Mouse (Mus musculus) neural tube, embryonic 14.5 days (tissue): ENCODE measurements around the gene Cox17. TPM values are rescaled to one million over a fixed set of nuclear protein-coding genes. Genes with fewer than 3 reads are reported as not detected.

Experiments
- ATAC-seq: fragments of 200-750 bp; cut with Nextera tagmentation; 2 replicates; pipeline ENCODE4 v1.8.0; 2017; ENCODE audit warnings: low read depth, mild to moderate bottlenecking, moderate TSS enrichment, moderate library complexity
- H3K27ac ChIP-seq: fragments of 300-500 bp; sonication (generic); 2 replicates; pipeline ENCODE4 v1.5.1; 2014; ENCODE audit warnings: low read depth, mild to moderate bottlenecking, control low read depth, low read length, moderate library complexity, mixed read lengths
- H3K27me3 ChIP-seq: fragments of 300-500 bp; sonication (generic); 2 replicates; pipeline ENCODE4 v1.6.1; 2014; ENCODE audit warnings: low read length; ENCODE audit not compliant: control insufficient read depth, insufficient read depth
- H3K36me3 ChIP-seq: fragments of 300-500 bp; sonication (generic); 2 replicates; pipeline ENCODE4 v1.6.1; 2014; ENCODE audit warnings: low read length, mixed read lengths; ENCODE audit not compliant: control insufficient read depth, insufficient read depth
- H3K4me1 ChIP-seq: fragments of 300-500 bp; sonication (generic); 2 replicates; pipeline ENCODE4 v1.6.1; 2014; ENCODE audit warnings: low read length; ENCODE audit not compliant: control insufficient read depth, insufficient read depth
- H3K4me2 ChIP-seq: fragments of 300-500 bp; sonication (generic); 2 replicates; pipeline ENCODE4 v1.6.1; 2014; ENCODE audit warnings: mild to moderate bottlenecking, low read depth, low read length, control low read depth
- H3K4me3 ChIP-seq: fragments of 300-500 bp; sonication (generic); 2 replicates; pipeline ENCODE4 v1.5.1; 2014; ENCODE audit warnings: low read depth, low read length, control low read depth, mixed read lengths
- H3K9ac ChIP-seq: fragments of 300-500 bp; sonication (generic); replicated peaks from 2 replicates; pipeline ENCODE4 v1.6.1; 2014; ENCODE audit warnings: low read depth, mild to moderate bottlenecking, control low read depth, low read length, mixed read lengths
- H3K9me3 ChIP-seq: fragments of 300-500 bp; sonication (generic); 2 replicates; pipeline ENCODE4 v1.6.1; 2016; ENCODE audit warnings: low read length; ENCODE audit not compliant: control insufficient read depth
- WGBS: fragments of 180-500 bp; shearing (Covaris S2); extraction: QIAGEN DNeasy Blood & Tissue Kit; methylation state at CpG from one replicate; pipeline ENCODE4 v1.1.7; 2014; 5-methylcytosine and 5-hydroxymethylcytosine counted together
- polyA plus RNA-seq: library from polyadenylated mRNA; unstranded; fragments of >200 nt; fragmentation: Nextera tagmentation; extraction: Ambion mirVana; gene quantifications from 2 replicates; pipeline ENCODE4 v1.2.1, GENCODE M21; 2014

Gene Cox17
- polyA plus RNA-seq, result 82.0 and 91.6 TPM in 2 replicates

GRCm38 (mm10) chr16:38346529-38347325, at the start of gene Cox17, which contains the start of gene Gm21987:
Gene Cox17, plus strand, starts transcription at chr16:38346991.
Gene Gm21987, plus strand, starts transcription at chr16:38347040.
- peak; percentile 97 for ATAC-seq
- peak within 1 kb of the TSS; percentile 82 for H3K4me3 ChIP-seq
- H3K27me3 ChIP-seq, result no peaks in the 10 kb centered on the region
- H3K36me3 ChIP-seq, result peaks cover 16% of the 10 kb centered on the region
- no peaks in the 10 kb centered on the region for H3K9me3 ChIP-seq
- peaks cover 6% of the 10 kb centered on the region; the same call in 1 of the 2 replicates for H3K4me1 ChIP-seq
- peak within 1 kb of the TSS; percentile 84 for H3K27ac ChIP-seq
- H3K9ac ChIP-seq, result peak within 1 kb of the TSS; percentile 74
- H3K4me2 ChIP-seq, result peak within 1 kb of the TSS; percentile 68
- 2% methylated on average over 35 of the region's 35 CpGs for WGBS

- WGBS, result 88% methylated on average over 6 of the region's 6 CpGs
- H3K36me3 ChIP-seq, result no peaks in the 10 kb centered on the region
- ATAC-seq, result no peak
- no peak overlapping the region for H3K4me2 ChIP-seq
- no peaks in the 10 kb centered on the region for H3K9me3 ChIP-seq
- no peak overlapping the region for H3K27ac ChIP-seq
- H3K9ac ChIP-seq, result no peak overlapping the region
- H3K4me1 ChIP-seq, result no peaks in the 10 kb centered on the region
- no peaks in the 10 kb centered on the region for H3K27me3 ChIP-seq
- H3K4me3 ChIP-seq, result no peak overlapping the region
Measured at GRCm38 (mm10) chr16:38298410-38298809, 48.4 kb upstream of the Cox17 start.

GRCm38 (mm10) chr16:38302367-38302766, 44.4 kb upstream of the Cox17 start:
- Histone ChIP-seq H3K9ac (no peak overlapping the region), H3K4me3 (no peak overlapping the region), H3K27me3 (no peaks in the 10 kb centered on the region), H3K36me3 (no peaks in the 10 kb centered on the region), H3K9me3 (no peaks in the 10 kb centered on the region), H3K27ac (no peak overlapping the region), H3K4me2 (no peak overlapping the region), H3K4me1 (no peaks in the 10 kb centered on the region)
- whole genome bisulfite sequencing, result 92% methylated on average over 13 of the region's 13 CpGs
- ATAC-seq, result no peak

GRCm38 (mm10) chr16:38304460-38305194, 42.2 kb upstream of the Cox17 start:
- H3K27ac ChIP-seq, result no peak overlapping the region
- no peaks in the 10 kb centered on the region for H3K9me3 ChIP-seq
- H3K4me1 ChIP-seq, result no peaks in the 10 kb centered on the region
- H3K4me2 ChIP-seq, result no peak overlapping the region
- no peak overlapping the region for H3K4me3 ChIP-seq
- H3K27me3 ChIP-seq, result no peaks in the 10 kb centered on the region
- no peak for ATAC-seq
- 77% methylated on average over 17 of the region's 17 CpGs for WGBS
- no peaks in the 10 kb centered on the region for H3K36me3 ChIP-seq
- no peak overlapping the region for H3K9ac ChIP-seq

GRCm38 (mm10) chr16:38306571-38307220, 40.1 kb upstream of the Cox17 start:
- Histone ChIP-seq H3K9me3 (no peaks in the 10 kb centered on the region), H3K27ac (no peak overlapping the region), H3K9ac (no peak overlapping the region), H3K36me3 (no peaks in the 10 kb centered on the region), H3K4me1 (no peaks in the 10 kb centered on the region), H3K27me3 (no peaks in the 10 kb centered on the region), H3K4me2 (no peak overlapping the region), H3K4me3 (no peak overlapping the region)
- 43% methylated on average over 18 of the region's 18 CpGs for WGBS
- peak; percentile 63; the same call in 1 of the 2 replicates for ATAC-seq

GRCm38 (mm10) chr16:38307221-38307605, 39.6 kb upstream of the Cox17 start:
- ATAC-seq, result peak; percentile 21; the same call in 1 of the 2 replicates
- H3K4me2 ChIP-seq, result no peak overlapping the region
- WGBS, result 24% methylated on average over 5 of the region's 5 CpGs
- H3K27me3 ChIP-seq, result no peaks in the 10 kb centered on the region
- H3K27ac ChIP-seq, result no peak overlapping the region
- no peaks in the 10 kb centered on the region for H3K9me3 ChIP-seq
- no peaks in the 10 kb centered on the region for H3K4me1 ChIP-seq
- no peak overlapping the region for H3K4me3 ChIP-seq
- H3K36me3 ChIP-seq, result no peaks in the 10 kb centered on the region
- no peak overlapping the region for H3K9ac ChIP-seq

GRCm38 (mm10) chr16:38307651-38308050, 39.1 kb upstream of the Cox17 start:
- H3K4me1 ChIP-seq, result no peaks in the 10 kb centered on the region
- no peaks in the 10 kb centered on the region for H3K36me3 ChIP-seq
- no peaks in the 10 kb centered on the region for H3K9me3 ChIP-seq
- no peak overlapping the region for H3K9ac ChIP-seq
- no peak overlapping the region for H3K4me2 ChIP-seq
- WGBS, result 38% methylated on average over 7 of the region's 7 CpGs
- no peak overlapping the region for H3K4me3 ChIP-seq
- no peaks in the 10 kb centered on the region for H3K27me3 ChIP-seq
- H3K27ac ChIP-seq, result no peak overlapping the region
- no peak for ATAC-seq

GRCm38 (mm10) chr16:38308195-38308594, 38.6 kb upstream of the Cox17 start:
- Histone ChIP-seq H3K9me3 (no peaks in the 10 kb centered on the region), H3K9ac (no peak overlapping the region), H3K36me3 (no peaks in the 10 kb centered on the region), H3K4me3 (no peak overlapping the region), H3K4me2 (no peak overlapping the region), H3K27me3 (no peaks in the 10 kb centered on the region), H3K4me1 (no peaks in the 10 kb centered on the region), H3K27ac (no peak overlapping the region)
- ATAC-seq, result no peak
- 64% methylated on average over 11 of the region's 11 CpGs for WGBS
